Mouse (Mus musculus): ENCODE measurements at regions not wholly inside any gene's neighbourhood (a gene's known extent, or its start where the extent isn't known, plus 50 kb on each side); places are given as distances from the start of the nearest gene placed in this dataset.
A peak's percentile ranks its signal among the peaks of the same experiment; 100 is the strongest.
"Not testable (repeated sequence)": the region's sequence is repeated elsewhere in the genome, so short reads cannot be mapped to it uniquely, and the experiment has no call there.

DNA sequence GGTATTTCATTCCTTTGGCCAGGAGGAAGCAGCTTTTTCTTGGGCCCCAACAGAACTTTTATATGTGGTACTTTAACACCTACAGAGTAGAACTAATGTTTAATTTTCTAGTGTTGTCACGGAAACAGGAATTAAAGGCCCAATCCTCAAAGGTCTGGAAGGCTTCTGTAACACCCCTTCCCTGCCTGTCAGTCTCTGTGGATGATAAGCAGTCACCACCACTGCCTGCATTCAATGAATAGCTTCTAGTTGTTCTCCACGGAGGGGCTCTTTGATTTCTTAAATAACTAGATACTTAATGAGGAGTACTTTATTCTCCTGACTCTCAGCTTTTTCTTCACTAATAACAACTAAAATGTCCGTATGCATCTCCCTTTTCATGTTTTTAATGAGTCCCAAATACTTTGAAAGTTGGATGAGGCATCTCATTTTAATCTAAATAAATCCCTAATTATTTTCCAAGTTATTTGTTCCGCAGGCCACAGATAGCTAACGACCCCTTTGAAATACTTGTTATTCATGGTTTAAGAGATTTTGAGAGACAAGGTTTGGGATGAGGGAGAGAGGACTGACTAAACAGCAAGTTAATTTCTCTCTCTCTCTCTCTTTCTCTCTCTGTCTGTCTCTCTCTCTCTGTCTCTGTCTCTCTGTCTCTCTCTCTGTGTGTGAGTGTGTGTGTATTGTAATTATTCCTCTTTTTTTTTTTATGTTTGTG is 686.0 kb upstream of the Ghitm start:
- no peak for ATAC-seq (ENCODE audit: low FRiP score, low TSS enrichment)
- WGBS: 47% methylated on average over 5 of the region's 5 CpGs

DNA sequence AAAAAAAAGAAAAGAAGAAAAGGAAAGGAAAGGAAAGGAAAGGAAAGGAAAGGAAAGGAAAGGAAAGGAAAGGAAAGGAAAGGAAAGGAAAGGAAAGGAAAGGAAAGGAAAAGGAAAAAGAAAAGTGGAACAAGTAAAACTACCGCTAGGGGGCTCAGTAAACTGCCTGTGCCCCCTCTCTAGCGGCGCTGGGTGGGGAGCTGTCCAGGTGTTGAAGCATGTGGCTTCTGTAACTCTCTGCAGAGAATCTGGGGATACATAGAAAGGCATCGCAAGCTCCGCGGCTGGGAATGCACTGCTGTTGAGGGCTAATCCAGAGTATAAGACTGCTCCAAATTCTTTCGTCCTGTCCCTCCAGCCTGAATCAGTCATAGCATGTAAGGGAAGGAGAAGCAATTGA is 684.9 kb upstream of the Ghitm start:
- Histone ChIP-seq H3K4me1 (ENCODE audit: control insufficient read depth, insufficient read depth, low read length) (no peaks in the 10 kb centered on the region), H3K36me3 (ENCODE audit: control insufficient read depth, insufficient read depth, low read length) (no peaks in the 10 kb centered on the region), H3K4me2 (ENCODE audit: low read length) (no peak overlapping the region), H3K27me3 (ENCODE audit: control insufficient read depth, insufficient read depth, low read length) (no peaks in the 10 kb centered on the region), H3K27ac (replicated peaks; ENCODE audit: low read depth, low read length) (no peak overlapping the region), H3K4me3 (replicated peaks; ENCODE audit: low read depth, low read length) (no peak overlapping the region), H3K9me3 (ENCODE audit: control insufficient read depth, low read length) (no peaks in the 10 kb centered on the region), H3K9ac (replicated peaks; ENCODE audit: low read length) (no peak overlapping the region)
- WGBS: 21% methylated on average over 7 of the region's 7 CpGs
- ATAC-seq (ENCODE audit: low FRiP score, low TSS enrichment): no peak
- DNase-seq: peak; percentile 52

More for the DNA sequence above, 686.0 kb upstream of the Ghitm start:
- H3K36me3 ChIP-seq (ENCODE audit: control insufficient read depth, insufficient read depth, low read length): no peaks in the 10 kb centered on the region
- H3K9ac ChIP-seq (replicated peaks; ENCODE audit: low read length): no peak overlapping the region
- H3K27ac ChIP-seq (replicated peaks; ENCODE audit: low read depth, low read length): no peak overlapping the region
- DNase-seq: peak; percentile 17
- no peak overlapping the region for H3K4me2 ChIP-seq (ENCODE audit: low read length)
- H3K4me1 ChIP-seq (ENCODE audit: control insufficient read depth, insufficient read depth, low read length): no peaks in the 10 kb centered on the region
- no peak overlapping the region for H3K4me3 ChIP-seq (replicated peaks; ENCODE audit: low read depth, low read length)
- no peaks in the 10 kb centered on the region for H3K27me3 ChIP-seq (ENCODE audit: control insufficient read depth, insufficient read depth, low read length)
- H3K9me3 ChIP-seq (ENCODE audit: control insufficient read depth, low read length): no peaks in the 10 kb centered on the region

DNA sequence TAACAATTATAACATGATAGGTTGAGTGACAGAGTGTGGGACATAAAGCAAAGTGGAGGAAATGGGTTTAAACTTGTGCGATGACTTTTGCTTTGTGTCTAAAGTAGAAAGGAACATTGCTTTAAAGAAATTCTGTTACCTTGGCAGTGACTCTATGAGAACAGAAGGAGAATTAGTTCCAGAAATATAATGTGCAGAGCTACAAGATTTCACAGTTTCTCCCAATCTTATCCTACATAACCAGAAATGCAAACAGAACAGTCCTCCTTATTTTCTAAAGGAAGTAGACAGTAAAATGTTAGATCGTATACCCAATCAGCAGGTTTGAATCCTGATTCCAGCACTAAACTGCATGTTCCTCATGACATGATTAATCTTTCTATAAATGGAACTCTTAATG is 660.6 kb upstream of the Ghitm start:
- Histone ChIP-seq H3K9ac (replicated peaks; ENCODE audit: low read length) (no peak overlapping the region), H3K27ac (replicated peaks; ENCODE audit: low read depth, low read length) (no peak overlapping the region), H3K36me3 (ENCODE audit: control insufficient read depth, insufficient read depth, low read length) (no peaks in the 10 kb centered on the region), H3K4me3 (replicated peaks; ENCODE audit: low read depth, low read length) (no peak overlapping the region), H3K4me1 (ENCODE audit: control insufficient read depth, insufficient read depth, low read length) (no peaks in the 10 kb centered on the region), H3K4me2 (ENCODE audit: low read length) (no peak overlapping the region), H3K9me3 (ENCODE audit: control insufficient read depth, low read length) (no peaks in the 10 kb centered on the region), H3K27me3 (ENCODE audit: control insufficient read depth, insufficient read depth, low read length) (no peaks in the 10 kb centered on the region)
- DNase-seq (no peak), ATAC-seq (ENCODE audit: low FRiP score, low TSS enrichment) (no peak)
- 91% methylated on average over 2 of the region's 2 CpGs for WGBS

DNA sequence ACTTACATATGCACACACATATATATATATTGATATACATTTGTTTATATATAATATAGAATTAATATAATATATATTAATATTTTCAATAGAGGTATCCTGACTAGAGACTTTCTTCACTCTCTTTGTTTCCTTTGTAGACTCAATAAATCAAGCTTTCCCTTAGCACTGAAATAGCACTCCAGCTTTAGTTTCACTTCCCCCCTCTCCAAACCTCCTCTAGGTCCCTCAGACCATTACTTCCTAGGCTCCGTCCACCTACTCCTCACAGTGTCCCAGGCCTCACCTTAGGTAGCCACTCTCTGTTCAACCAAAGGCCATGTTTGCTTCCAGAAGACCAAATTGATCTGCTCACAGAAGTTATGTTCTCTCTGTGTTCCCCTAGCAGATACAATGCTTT is 630.7 kb upstream of the Ghitm start:
- ATAC-seq (ENCODE audit: low FRiP score, low TSS enrichment) (no peak), DNase-seq (no peak)
- Histone ChIP-seq H3K27ac (replicated peaks; ENCODE audit: low read depth, low read length) (no peak overlapping the region), H3K9me3 (ENCODE audit: control insufficient read depth, low read length) (no peaks in the 10 kb centered on the region), H3K36me3 (ENCODE audit: control insufficient read depth, insufficient read depth, low read length) (no peaks in the 10 kb centered on the region), H3K4me2 (ENCODE audit: low read length) (no peak overlapping the region), H3K4me3 (replicated peaks; ENCODE audit: low read depth, low read length) (no peak overlapping the region), H3K9ac (replicated peaks; ENCODE audit: low read length) (no peak overlapping the region), H3K4me1 (ENCODE audit: control insufficient read depth, insufficient read depth, low read length) (no peaks in the 10 kb centered on the region), H3K27me3 (ENCODE audit: control insufficient read depth, insufficient read depth, low read length) (no peaks in the 10 kb centered on the region)
- 97% methylated on average over 1 of the region's 1 CpGs for WGBS

DNA sequence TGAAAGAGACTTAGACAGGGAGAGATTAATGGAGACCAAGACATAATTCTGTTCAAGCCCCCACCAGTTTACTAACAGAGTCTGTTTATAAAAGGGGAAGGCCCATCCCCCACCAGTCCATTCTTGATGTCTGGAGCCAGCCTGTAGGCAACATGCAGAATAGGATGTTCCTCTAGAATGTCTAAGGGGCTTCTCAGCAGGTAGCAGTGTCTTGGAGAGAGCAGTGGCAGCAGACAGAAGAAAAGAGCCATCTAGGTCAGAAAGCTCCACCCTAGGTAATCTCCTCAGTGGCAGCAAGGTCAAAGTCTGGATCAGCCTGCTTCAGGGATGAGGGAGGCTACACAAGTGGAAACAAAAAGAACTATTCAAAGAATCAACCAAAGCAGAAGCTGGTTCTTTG is 614.6 kb upstream of the Ghitm start:
- H3K9ac ChIP-seq (replicated peaks; ENCODE audit: low read length); H3K4me1 ChIP-seq (ENCODE audit: control insufficient read depth, insufficient read depth, low read length); H3K4me2 ChIP-seq (ENCODE audit: low read length); H3K9me3 ChIP-seq (ENCODE audit: control insufficient read depth, low read length); ATAC-seq (ENCODE audit: low FRiP score, low TSS enrichment); H3K27me3 ChIP-seq (ENCODE audit: control insufficient read depth, insufficient read depth, low read length); H3K36me3 ChIP-seq (ENCODE audit: control insufficient read depth, insufficient read depth, low read length); DNase-seq; H3K27ac ChIP-seq (replicated peaks; ENCODE audit: low read depth, low read length); H3K4me3 ChIP-seq (replicated peaks; ENCODE audit: low read depth, low read length): not testable (repeated sequence)

DNA sequence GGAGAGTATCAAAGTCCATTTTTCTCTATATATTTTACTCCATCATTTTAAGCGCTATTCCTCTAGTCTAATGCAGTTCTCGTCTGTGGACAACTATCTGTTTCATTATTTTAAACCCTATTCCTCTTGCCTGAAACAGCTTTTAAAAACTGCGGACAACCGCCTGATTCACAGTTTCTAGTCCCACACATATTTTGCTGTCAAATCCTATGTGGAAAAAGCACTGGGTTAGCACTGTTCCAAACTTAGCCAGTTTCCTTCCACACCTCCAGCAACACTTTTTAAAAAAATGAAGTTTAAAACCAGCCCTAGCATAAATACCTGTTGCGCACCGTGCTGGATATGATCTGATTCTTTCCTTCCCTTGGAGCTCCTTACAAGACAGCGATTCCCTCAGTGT is 614.1 kb upstream of the Ghitm start:
- 92% methylated on average over 7 of the region's 7 CpGs for WGBS
- no peak overlapping the region for H3K4me2 ChIP-seq (ENCODE audit: low read length)
- no peaks in the 10 kb centered on the region for H3K4me1 ChIP-seq (ENCODE audit: control insufficient read depth, insufficient read depth, low read length)
- H3K9ac ChIP-seq (replicated peaks; ENCODE audit: low read length): no peak overlapping the region
- H3K27me3 ChIP-seq (ENCODE audit: control insufficient read depth, insufficient read depth, low read length): no peaks in the 10 kb centered on the region
- no peak overlapping the region for H3K4me3 ChIP-seq (replicated peaks; ENCODE audit: low read depth, low read length)
- no peaks in the 10 kb centered on the region for H3K36me3 ChIP-seq (ENCODE audit: control insufficient read depth, insufficient read depth, low read length)
- no peaks in the 10 kb centered on the region for H3K9me3 ChIP-seq (ENCODE audit: control insufficient read depth, low read length)
- H3K27ac ChIP-seq (replicated peaks; ENCODE audit: low read depth, low read length): no peak overlapping the region
- ATAC-seq (ENCODE audit: low FRiP score, low TSS enrichment): no peak
- DNase-seq: no peak

DNA sequence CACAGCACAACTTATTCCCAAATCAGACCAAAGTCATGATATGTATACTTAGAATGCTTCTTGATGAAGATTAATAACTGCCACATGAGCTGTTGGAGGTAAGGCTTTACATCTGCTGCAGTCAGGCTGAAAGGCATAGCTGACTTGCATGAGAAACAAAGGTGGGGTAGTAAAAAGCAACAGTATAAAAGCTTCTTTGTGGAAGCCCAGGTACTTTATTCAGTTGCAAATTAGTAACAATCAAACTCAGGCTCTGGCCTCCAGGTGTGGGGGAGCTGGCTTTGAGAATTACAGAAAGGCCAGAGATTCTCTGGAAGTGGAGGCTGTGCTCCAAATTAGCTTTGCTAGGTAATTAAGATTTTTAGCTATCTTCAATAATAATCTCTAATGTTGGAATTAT is 608.0 kb upstream of the Ghitm start:
- H3K27me3 ChIP-seq (ENCODE audit: control insufficient read depth, insufficient read depth, low read length): no peaks in the 10 kb centered on the region
- H3K9me3 ChIP-seq (ENCODE audit: control insufficient read depth, low read length): no peaks in the 10 kb centered on the region
- H3K4me3 ChIP-seq (replicated peaks; ENCODE audit: low read depth, low read length): no peak overlapping the region
- DNase-seq (no peak), ATAC-seq (ENCODE audit: low FRiP score, low TSS enrichment) (no peak)
- no peak overlapping the region for H3K9ac ChIP-seq (replicated peaks; ENCODE audit: low read length)
- no peak overlapping the region for H3K4me2 ChIP-seq (ENCODE audit: low read length)
- no peaks in the 10 kb centered on the region for H3K4me1 ChIP-seq (ENCODE audit: control insufficient read depth, insufficient read depth, low read length)
- no peaks in the 10 kb centered on the region for H3K36me3 ChIP-seq (ENCODE audit: control insufficient read depth, insufficient read depth, low read length)
- no peak overlapping the region for H3K27ac ChIP-seq (replicated peaks; ENCODE audit: low read depth, low read length)

DNA sequence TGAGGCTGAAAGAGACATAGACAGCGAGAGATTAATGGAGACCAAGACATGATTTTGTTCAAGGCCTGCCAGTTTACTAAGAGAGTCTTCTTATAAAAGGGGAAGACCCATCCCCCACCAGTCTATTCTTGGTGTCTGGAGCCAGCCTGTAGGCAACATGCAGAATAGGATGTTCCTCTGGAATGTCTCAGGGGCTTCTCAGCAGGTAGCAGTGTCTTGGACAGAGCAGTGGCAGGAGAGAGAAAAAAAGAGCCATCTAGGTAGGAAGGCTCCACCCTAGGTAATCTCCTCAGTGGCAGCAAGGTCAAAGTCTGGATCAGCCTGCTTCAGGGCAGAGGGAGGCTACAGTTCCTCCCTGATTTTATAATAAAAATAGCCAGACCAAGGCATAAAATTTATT is 607.4 kb upstream of the Ghitm start:
- H3K4me3 ChIP-seq (replicated peaks; ENCODE audit: low read depth, low read length); H3K9me3 ChIP-seq (ENCODE audit: control insufficient read depth, low read length); H3K27ac ChIP-seq (replicated peaks; ENCODE audit: low read depth, low read length); H3K4me1 ChIP-seq (ENCODE audit: control insufficient read depth, insufficient read depth, low read length); H3K4me2 ChIP-seq (ENCODE audit: low read length); H3K9ac ChIP-seq (replicated peaks; ENCODE audit: low read length); H3K36me3 ChIP-seq (ENCODE audit: control insufficient read depth, insufficient read depth, low read length); DNase-seq; H3K27me3 ChIP-seq (ENCODE audit: control insufficient read depth, insufficient read depth, low read length); ATAC-seq (ENCODE audit: low FRiP score, low TSS enrichment): not testable (repeated sequence)
- 88% methylated on average over 1 of the region's 1 CpGs for WGBS
